Mouse (Mus musculus) spleen, adult 2 months (tissue): ENCODE measurements around the gene Pde7b.

Source experiments
- CTCF ChIP-seq: fragments of 200-500 bp; IDR thresholded peaks from 2 replicates; pipeline ENCODE4 v1.5.1; 2011; ENCODE audit warnings: mild to moderate bottlenecking, inconsistent platforms; ENCODE audit not compliant: insufficient read depth, insufficient read length, insufficient replicate concordance; ENCODE audit errors: extremely low read depth
- POLR2A ChIP-seq: fragments of 200-500 bp; IDR thresholded peaks from 2 replicates; pipeline ENCODE4 v1.6.1; 2011; ENCODE audit warnings: low read depth, low read length, inconsistent platforms

GRCm38 (mm10) chr10:20490775-20491174 is 234.1 kb downstream of the Pde7b start:
- no peak for TF ChIP-seq POLR2A
- TF ChIP-seq CTCF: no peak
